Mouse (Mus musculus) heart, embryonic 13.5 days (tissue): ENCODE measurements around the gene P2ry13. TPM values are rescaled to one million over a fixed set of nuclear protein-coding genes. Genes with fewer than 3 reads are reported as not detected.
A peak's percentile ranks its signal among the peaks of the same experiment; 100 is the strongest.

ENCODE experiments used
- ATAC-seq: fragments of 200-750 bp; cut with Nextera tagmentation; 2 replicates; pipeline ENCODE4 v1.8.0; 2017; ENCODE audit warnings: moderate TSS enrichment; ENCODE audit not compliant: insufficient number of reproducible peaks, low FRiP score, low TSS enrichment; ENCODE audit errors: extremely low read depth
- H3K27ac ChIP-seq: fragments of 300-500 bp; sonication (generic); replicated peaks from 2 replicates; pipeline ENCODE4 v1.5.1; 2015; ENCODE audit warnings: moderate library complexity, mild to moderate bottlenecking, inconsistent platforms
- H3K27me3 ChIP-seq: fragments of 300-500 bp; sonication (generic); replicated peaks from 2 replicates; pipeline ENCODE4 v1.6.1; 2015; ENCODE audit warnings: mild to moderate bottlenecking, inconsistent platforms
- H3K36me3 ChIP-seq: fragments of 300-500 bp; sonication (generic); 2 replicates; pipeline ENCODE4 v1.6.1; 2015; ENCODE audit warnings: mild to moderate bottlenecking, inconsistent platforms
- H3K4me1 ChIP-seq: fragments of 300-500 bp; sonication (generic); 2 replicates; pipeline ENCODE4 v1.6.1; 2015; ENCODE audit warnings: inconsistent platforms
- H3K4me2 ChIP-seq: fragments of 300-500 bp; sonication (generic); 2 replicates; pipeline ENCODE4 v1.6.1; 2015; ENCODE audit warnings: inconsistent platforms, mild to moderate bottlenecking, moderate library complexity
- H3K4me3 ChIP-seq: fragments of 300-500 bp; sonication (generic); 2 replicates; pipeline ENCODE4 v1.5.1; 2015; ENCODE audit warnings: moderate library complexity, mild to moderate bottlenecking, inconsistent platforms
- H3K9ac ChIP-seq: fragments of 300-500 bp; sonication (generic); 2 replicates; pipeline ENCODE4 v1.6.1; 2015; ENCODE audit warnings: inconsistent platforms, mild to moderate bottlenecking, moderate library complexity
- H3K9me3 ChIP-seq: fragments of 300-500 bp; sonication (generic); 2 replicates; pipeline ENCODE4 v1.6.1; 2016; ENCODE audit warnings: inconsistent platforms
- WGBS: fragments of 180-500 bp; shearing (Covaris S2); methylation state at CpG from one replicate; pipeline ENCODE4 v1.1.7; 2015; ENCODE audit warnings: mixed read lengths; 5-methylcytosine and 5-hydroxymethylcytosine counted together
- polyA plus RNA-seq: library from polyadenylated mRNA; unstranded; fragments of >200 nt; fragmentation: Nextera tagmentation; extraction: Ambion mirVana; gene quantifications from 2 replicates; pipeline ENCODE4 v1.2.1, GENCODE M21; 2015

Gene P2ry13
- polyA plus RNA-seq, 1 experiment from 2014 or later: 1.1 TPM

GRCm38 (mm10) chr3:59194099-59194498 is 16.6 kb downstream of the P2ry13 start:
- H3K4me3 ChIP-seq: no peak overlapping the region
- no peak for ATAC-seq
- H3K9ac ChIP-seq: no peak overlapping the region
- WGBS: 83% methylated on average over 7 of the region's 7 CpGs
- H3K4me2 ChIP-seq: no peak overlapping the region
- H3K9me3 ChIP-seq: no peaks in the 10 kb centered on the region
- no peak overlapping the region for H3K27ac ChIP-seq
- no peaks in the 10 kb centered on the region for H3K36me3 ChIP-seq
- H3K27me3 ChIP-seq: no peaks in the 10 kb centered on the region
- no peaks in the 10 kb centered on the region for H3K4me1 ChIP-seq

GRCm38 (mm10) chr3:59191674-59192073 is 19.0 kb downstream of the P2ry13 start:
- no peak for ATAC-seq
- 93% methylated on average over 6 of the region's 6 CpGs for WGBS

GRCm38 (mm10) chr3:59187336-59187735 is 23.3 kb downstream of the P2ry13 start:
- no peak overlapping the region for H3K4me2 ChIP-seq
- no peaks in the 10 kb centered on the region for H3K9me3 ChIP-seq
- H3K27me3 ChIP-seq: no peaks in the 10 kb centered on the region
- H3K4me1 ChIP-seq: 0 out of 2 replicates have a peak, but pooled peaks cover 3% of the 10 kb centered on the region
- no peak overlapping the region for H3K9ac ChIP-seq
- H3K27ac ChIP-seq: no peak overlapping the region
- no peaks in the 10 kb centered on the region for H3K36me3 ChIP-seq
- no peak for ATAC-seq
- H3K4me3 ChIP-seq: no peak overlapping the region
- WGBS: 55% methylated on average over 4 of the region's 4 CpGs

More at GRCm38 (mm10) chr3:59191674-59192073, 19.0 kb downstream of the P2ry13 start:
- no peaks in the 10 kb centered on the region for H3K27me3 ChIP-seq
- no peak overlapping the region for H3K4me2 ChIP-seq
- no peak overlapping the region for H3K9ac ChIP-seq
- H3K36me3 ChIP-seq: no peaks in the 10 kb centered on the region
- H3K9me3 ChIP-seq: no peaks in the 10 kb centered on the region
- no peak overlapping the region for H3K27ac ChIP-seq
- H3K4me3 ChIP-seq: no peak overlapping the region
- 0 out of 2 replicates have a peak, but pooled peaks cover 3% of the 10 kb centered on the region for H3K4me1 ChIP-seq

GRCm38 (mm10) chr3:59185662-59186061 is 25.0 kb downstream of the P2ry13 start:
- H3K9ac ChIP-seq: no peak overlapping the region
- H3K4me3 ChIP-seq: no peak overlapping the region
- H3K4me2 ChIP-seq: no peak overlapping the region
- WGBS: 58% methylated on average over 4 of the region's 4 CpGs
- no peak for ATAC-seq
- H3K36me3 ChIP-seq: no peaks in the 10 kb centered on the region
- H3K9me3 ChIP-seq: no peaks in the 10 kb centered on the region
- 0 out of 2 replicates have a peak, but pooled peaks cover 3% of the 10 kb centered on the region for H3K4me1 ChIP-seq
- H3K27me3 ChIP-seq: no peaks in the 10 kb centered on the region
- no peak overlapping the region for H3K27ac ChIP-seq

GRCm38 (mm10) chr3:59182129-59182528 is 28.6 kb downstream of the P2ry13 start:
- Histone ChIP-seq H3K4me2 (no peak overlapping the region), H3K4me1 (peaks cover 9% of the 10 kb centered on the region), H3K9me3 (no peaks in the 10 kb centered on the region), H3K9ac (no peak overlapping the region), H3K27me3 (no peaks in the 10 kb centered on the region), H3K4me3 (no peak overlapping the region), H3K36me3 (no peaks in the 10 kb centered on the region), H3K27ac (no peak overlapping the region)
- ATAC-seq: no peak

- no peaks in the 10 kb centered on the region for H3K9me3 ChIP-seq
These were observed 29.5 kb downstream of the P2ry13 start for GRCm38 (mm10) chr3:59181134-59181533.

GRCm38 (mm10) chr3:59176871-59177270 is 33.8 kb downstream of the P2ry13 start:
- Histone ChIP-seq H3K4me3 (no peak overlapping the region), H3K9ac (no peak overlapping the region), H3K27me3 (no peaks in the 10 kb centered on the region), H3K9me3 (no peaks in the 10 kb centered on the region), H3K4me2 (no peak overlapping the region), H3K4me1 (peaks cover 13% of the 10 kb centered on the region), H3K27ac (no peak overlapping the region), H3K36me3 (no peaks in the 10 kb centered on the region)
- 51% methylated on average over 5 of the region's 5 CpGs for WGBS
- no peak for ATAC-seq

More at GRCm38 (mm10) chr3:59181134-59181533, 29.5 kb downstream of the P2ry13 start:
- no peaks in the 10 kb centered on the region for H3K27me3 ChIP-seq
- H3K4me3 ChIP-seq: no peak overlapping the region
- H3K9ac ChIP-seq: no peak overlapping the region
- 66% methylated on average over 5 of the region's 5 CpGs for WGBS
- ATAC-seq: no peak
- H3K4me2 ChIP-seq: no peak overlapping the region
- H3K36me3 ChIP-seq: no peaks in the 10 kb centered on the region
- no peak overlapping the region for H3K27ac ChIP-seq
- H3K4me1 ChIP-seq: peaks cover 13% of the 10 kb centered on the region

- ATAC-seq: no peak
- H3K9ac ChIP-seq: no peak overlapping the region
- WGBS: 28% methylated on average over 5 of the region's 5 CpGs
- H3K27ac ChIP-seq: no peak overlapping the region
- no peaks in the 10 kb centered on the region for H3K9me3 ChIP-seq
- H3K27me3 ChIP-seq: no peaks in the 10 kb centered on the region
- H3K4me3 ChIP-seq: no peak overlapping the region
- H3K4me1 ChIP-seq: peaks cover 18% of the 10 kb centered on the region
- no peaks in the 10 kb centered on the region for H3K36me3 ChIP-seq
- H3K4me2 ChIP-seq: no peak overlapping the region
These were observed 35.4 kb downstream of the P2ry13 start for GRCm38 (mm10) chr3:59175234-59175633.

- no peak overlapping the region for H3K27ac ChIP-seq
- H3K4me3 ChIP-seq: no peak overlapping the region
- H3K27me3 ChIP-seq: no peaks in the 10 kb centered on the region
- no peak overlapping the region for H3K4me2 ChIP-seq
- no peaks in the 10 kb centered on the region for H3K9me3 ChIP-seq
- no peak for ATAC-seq
- no peaks in the 10 kb centered on the region for H3K36me3 ChIP-seq
- 72% methylated on average over 6 of the region's 6 CpGs for WGBS
- peaks cover 25% of the 10 kb centered on the region for H3K4me1 ChIP-seq
- no peak overlapping the region for H3K9ac ChIP-seq
These were observed 36.1 kb downstream of the P2ry13 start for GRCm38 (mm10) chr3:59174426-59175154.

GRCm38 (mm10) chr3:59169921-59170627 is 40.6 kb downstream of the P2ry13 start:
- Histone ChIP-seq H3K4me2 (no peak overlapping the region), H3K27ac (peak overlapping the region; percentile 45; the same call in 1 of the 2 replicates), H3K4me3 (no peak overlapping the region), H3K9me3 (no peaks in the 10 kb centered on the region), H3K4me1 (peaks cover 12% of the 10 kb centered on the region), H3K27me3 (no peaks in the 10 kb centered on the region), H3K9ac (no peak overlapping the region), H3K36me3 (no peaks in the 10 kb centered on the region)
- no peak for ATAC-seq
- 20% methylated on average over 2 of the region's 2 CpGs for WGBS

GRCm38 (mm10) chr3:59169215-59169614 is 41.5 kb downstream of the P2ry13 start:
- no peaks in the 10 kb centered on the region for H3K36me3 ChIP-seq
- H3K9me3 ChIP-seq: no peaks in the 10 kb centered on the region
- no peaks in the 10 kb centered on the region for H3K27me3 ChIP-seq
- no peak overlapping the region for H3K4me2 ChIP-seq
- no peak for ATAC-seq
- H3K27ac ChIP-seq: no peak overlapping the region
- H3K4me1 ChIP-seq: peaks cover 12% of the 10 kb centered on the region
- no peak overlapping the region for H3K4me3 ChIP-seq
- 66% methylated on average over 4 of the region's 4 CpGs for WGBS
- H3K9ac ChIP-seq: no peak overlapping the region
